ENCODE assay signal across 19 mouse cellular contexts in genomic region chr3:108815631-108816030, GRCm38 (mm10). TPM values are rescaled to one million over a fixed set of nuclear protein-coding genes. Genes with fewer than 3 reads are reported as not detected.
DNase-seq lines count a peak whose midpoint lies in the region; TF ChIP-seq lines count a peak whose summit lies in the region.
"Had no signal": no experiment of that assay in that cellular context is flagged by ENCODE, and none has a peak within 500 bp of the region (broad histone marks: within the 10 kb centered on the region; RNA-seq: fewer than 3 reads in every experiment).

No protein-coding gene starts in this region.

- no peak for TF ChIP-seq CTCF in layer of hippocampus, adult 2 months (conservative IDR thresholded peaks at IDR 0.05)

- H3K27ac ChIP-seq in layer of hippocampus, adult 2 months, result peak overlapping the region; percentile 80; the same call in 1 of the 2 replicates
- H3K27ac ChIP-seq: forebrain, embryonic 10.5 days; forebrain, embryonic 13.5 days; hindbrain, embryonic 12.5 days; hindbrain, embryonic 15.5 days had no signal

- peak; percentile 16 to 49 for DNase-seq in layer of hippocampus, adult 2 months (ENCODE audit: low spot score in 2 of 2)
- no peak for DNase-seq in layer of hippocampus, postnatal 10 days (ENCODE audit: low spot score in 2 of 2)
- DNase-seq in NIH3T3 (ENCODE audit: low read depth), result peak; percentile 7
- DNase-seq in brain, adult 2 months (ENCODE audit: low read depth, low spot score), result peak; percentile 84
- DNase-seq in kidney, postnatal 25 days, result no peak
- DNase-seq in lung, postnatal 4 days, result no peak
- DNase-seq: adrenal gland, adult 8-10 months; adrenal gland, postnatal 25 days; cerebellum, adult 18-20 months; cerebellum, adult 9-10 months; cerebellum, postnatal 14 days; forebrain, postnatal 0 days; gastrocnemius, postnatal 10 days; gastrocnemius, postnatal 36 days; heart, adult 11 months had no signal

- no peak overlapping the region for H3K4me3 ChIP-seq in layer of hippocampus, adult 2 months
- H3K4me3 ChIP-seq: forebrain, embryonic 10.5 days; forebrain, embryonic 13.5 days; hindbrain, embryonic 12.5 days; hindbrain, embryonic 15.5 days had no signal

RNA-seq across cellular contexts. Expression of gene Stxbp3, which starts 24.7 kb away (rescaled TPM):
- 10 to 100 TPM; 25.1 to 27.8 TPM for total RNA-seq in layer of hippocampus, adult 2 months (2021)
- total RNA-seq in layer of hippocampus, postnatal 10 days (2021), result 10 to 100 TPM; 17.9 to 22.6 TPM

Comparison
In these comparisons a context has a peak if more than half of its experiments do, and no peak if none do; other contexts are left out.
1. DNase-seq: peak in layer of hippocampus, adult 2 months (2 of 2), NIH3T3 (single experiment) and brain, adult 2 months (single experiment); none in layer of hippocampus, postnatal 10 days (0 of 2), kidney, postnatal 25 days (0 of 2) and lung, postnatal 4 days (0 of 2).